11 mouse cellular contexts compared by ENCODE assay signal in genomic region chr2:106527008-106527407, GRCm38 (mm10).
DNase-seq lines count a peak whose midpoint lies in the region; ATAC-seq and TF ChIP-seq lines count a peak whose summit lies in the region.
"Had no signal": no experiment of that assay in that cellular context is flagged by ENCODE, and none has a peak within 500 bp of the region (broad histone marks: within the 10 kb centered on the region; RNA-seq: fewer than 3 reads in every experiment).

No protein-coding gene starts in this region.

- 64% methylated on average over 2 of the region's 2 CpGs for WGBS in neural tube, embryonic 12.5 days
- 57% methylated on average over 2 of the region's 2 CpGs for WGBS in embryonic facial prominence, embryonic 12.5 days
- WGBS in hindbrain, embryonic 14.5 days: 52% methylated on average over 2 of the region's 2 CpGs
- WGBS in midbrain, postnatal 0 days: 62% methylated on average over 2 of the region's 2 CpGs

- no peak overlapping the region for H3K4me2 ChIP-seq in neural tube, embryonic 12.5 days (replicated peaks)
- H3K4me2 ChIP-seq in embryonic facial prominence, embryonic 12.5 days (replicated peaks): no peak overlapping the region
- no peak overlapping the region for H3K4me2 ChIP-seq in hindbrain, embryonic 14.5 days (replicated peaks)
- no peak overlapping the region for H3K4me2 ChIP-seq in midbrain, postnatal 0 days (ENCODE audit: low read depth, low read length, poor library complexity, severe bottlenecking)
- H3K4me2 ChIP-seq: heart, embryonic 11.5 days; liver, embryonic 15.5 days had no signal

- H3K4me1 ChIP-seq in neural tube, embryonic 12.5 days: 0 out of 2 replicates have a peak, but pooled peaks cover 3% of the 10 kb centered on the region
- H3K4me1 ChIP-seq in embryonic facial prominence, embryonic 12.5 days: no peaks in the 10 kb centered on the region
- no peaks in the 10 kb centered on the region for H3K4me1 ChIP-seq in hindbrain, embryonic 14.5 days (replicated peaks; ENCODE audit: control insufficient read depth, insufficient read depth, low read length)
- H3K4me1 ChIP-seq in midbrain, postnatal 0 days (ENCODE audit: insufficient read depth, low read length): no peaks in the 10 kb centered on the region
- H3K4me1 ChIP-seq: liver, embryonic 15.5 days had no signal

- TF ChIP-seq CTCF in midbrain, postnatal 0 days (IDR thresholded peaks at IDR 0.05): no peak

- ATAC-seq in neural tube, embryonic 12.5 days (ENCODE audit: low FRiP score, low read depth): peak; percentile 67; the same call in 1 of the 2 replicates
- ATAC-seq in embryonic facial prominence, embryonic 12.5 days (ENCODE audit: insufficient number of reproducible peaks, insufficient read depth, low FRiP score, low TSS enrichment): peak; percentile 72; the same call in 1 of the 2 replicates
- ATAC-seq in hindbrain, embryonic 14.5 days (ENCODE audit: low FRiP score): peak; percentile 57; the same call in 1 of the 2 replicates
- 0 out of 2 replicates have a peak, but pooled peaks have one; percentile 34 for ATAC-seq in midbrain, postnatal 0 days (ENCODE audit: low FRiP score)

- no peaks in the 10 kb centered on the region for H3K9me3 ChIP-seq in neural tube, embryonic 12.5 days
- no peaks in the 10 kb centered on the region for H3K9me3 ChIP-seq in embryonic facial prominence, embryonic 12.5 days
- no peaks in the 10 kb centered on the region for H3K9me3 ChIP-seq in hindbrain, embryonic 14.5 days (ENCODE audit: control insufficient read depth, low read length)
- no peaks in the 10 kb centered on the region for H3K9me3 ChIP-seq in midbrain, postnatal 0 days (ENCODE audit: low read length)
- H3K9me3 ChIP-seq: liver, embryonic 15.5 days had no signal

- intact Hi-C loops in left cerebral cortex, postnatal 14 days (cut with DNase I): no loop called here

- no peak overlapping the region for H3K9ac ChIP-seq in neural tube, embryonic 12.5 days
- no peak overlapping the region for H3K9ac ChIP-seq in embryonic facial prominence, embryonic 12.5 days
- no peak overlapping the region for H3K9ac ChIP-seq in hindbrain, embryonic 14.5 days
- no peak overlapping the region for H3K9ac ChIP-seq in midbrain, postnatal 0 days (replicated peaks; ENCODE audit: low read length, poor library complexity, severe bottlenecking)
- H3K9ac ChIP-seq: liver, embryonic 15.5 days had no signal

- H3K27ac ChIP-seq in neural tube, embryonic 12.5 days: no peak overlapping the region
- 0 out of 2 replicates have a peak overlapping the region, but pooled peaks have one; percentile 65 for H3K27ac ChIP-seq in embryonic facial prominence, embryonic 12.5 days
- H3K27ac ChIP-seq in hindbrain, embryonic 14.5 days: no peak overlapping the region
- no peak overlapping the region for H3K27ac ChIP-seq in midbrain, postnatal 0 days (ENCODE audit: low read depth, low read length)
- H3K27ac ChIP-seq: liver, embryonic 15.5 days had no signal

- DNase-seq in neural tube, embryonic 10.5 days (ENCODE audit: extremely low spot score, low spot score): no peak
- no peak for DNase-seq in hindbrain, embryonic 14.5 days (ENCODE audit: low spot score)
- peak; percentile 36 for DNase-seq in midbrain, postnatal 0 days (ENCODE audit: low spot score)
- no peak for DNase-seq in left cerebral cortex, postnatal 14 days (ENCODE audit: low spot score in 2 of 2)
- DNase-seq in left cerebral cortex, adult 9 months (ENCODE audit: low spot score in 2 of 2): no peak
- no peak for DNase-seq in c-Kit-positive CD71-positive TER-119-positive erythroid progenitor cells, embryonic 14.5 days (ENCODE audit: low spot score)
- DNase-seq: kidney, postnatal 25 days had no signal

- no peaks in the 10 kb centered on the region for H3K27me3 ChIP-seq in neural tube, embryonic 12.5 days (replicated peaks)
- no peaks in the 10 kb centered on the region for H3K27me3 ChIP-seq in embryonic facial prominence, embryonic 12.5 days
- H3K27me3 ChIP-seq in hindbrain, embryonic 14.5 days (ENCODE audit: control insufficient read depth, insufficient read depth, low read length): no peaks in the 10 kb centered on the region
- no peaks in the 10 kb centered on the region for H3K27me3 ChIP-seq in midbrain, postnatal 0 days (ENCODE audit: insufficient read depth, low read length)
- H3K27me3 ChIP-seq: liver, embryonic 15.5 days had no signal

- no peak overlapping the region for H3K4me3 ChIP-seq in neural tube, embryonic 12.5 days
- no peak overlapping the region for H3K4me3 ChIP-seq in embryonic facial prominence, embryonic 12.5 days
- no peak overlapping the region for H3K4me3 ChIP-seq in hindbrain, embryonic 14.5 days (replicated peaks; ENCODE audit: low read length)
- no peak overlapping the region for H3K4me3 ChIP-seq in midbrain, postnatal 0 days (ENCODE audit: low read depth, low read length)
- H3K4me3 ChIP-seq: liver, embryonic 15.5 days had no signal

- no peaks in the 10 kb centered on the region for H3K36me3 ChIP-seq in neural tube, embryonic 12.5 days
- H3K36me3 ChIP-seq in embryonic facial prominence, embryonic 12.5 days: no peaks in the 10 kb centered on the region
- no peaks in the 10 kb centered on the region for H3K36me3 ChIP-seq in hindbrain, embryonic 14.5 days (replicated peaks; ENCODE audit: control insufficient read depth, insufficient read depth)
- H3K36me3 ChIP-seq in midbrain, postnatal 0 days (ENCODE audit: insufficient read depth, low read length): no peaks in the 10 kb centered on the region
- H3K36me3 ChIP-seq: liver, embryonic 15.5 days had no signal
